Mouse (Mus musculus) urinary bladder, postnatal 36 days (tissue): ENCODE measurements around the gene Aph1c.
"Not testable (repeated sequence)": the region's sequence is repeated elsewhere in the genome, so short reads cannot be mapped to it uniquely, and the experiment has no call there.

Experiments
- DNase-seq, 2 experiments: peaks; one replicate each; pipeline ENCODE4 v3.0.0; 2022; ENCODE audit warnings: low spot score in 2 of 2, mixed read lengths in 1 of 2

Aph1c gene

DNA sequence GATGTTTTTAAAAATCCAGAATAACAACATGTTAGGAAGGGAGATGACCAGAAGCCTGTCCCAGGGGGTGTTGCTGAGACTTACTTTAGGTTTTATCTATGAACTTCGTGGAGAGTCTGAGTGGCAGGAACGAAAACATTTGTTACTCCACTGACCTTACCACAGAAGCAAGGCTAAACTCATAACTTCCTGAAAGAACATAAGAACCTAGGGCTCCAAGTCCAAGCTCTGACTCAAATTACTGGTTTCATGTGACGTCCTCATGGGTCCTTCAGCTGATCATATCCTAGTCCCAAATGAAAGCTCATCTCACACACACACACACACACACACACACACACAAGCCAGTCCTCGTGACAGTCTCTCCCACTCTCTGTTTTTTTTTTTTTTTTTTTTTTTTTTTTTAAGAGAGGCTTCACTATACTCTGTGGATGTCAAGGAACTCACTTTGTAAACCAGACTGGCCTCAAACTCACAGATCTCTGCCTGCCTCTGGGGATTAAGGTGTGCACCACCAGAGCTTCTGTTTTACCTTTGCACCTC is 2.1 kb downstream of the Aph1c start:
- no peak for DNase-seq

DNA sequence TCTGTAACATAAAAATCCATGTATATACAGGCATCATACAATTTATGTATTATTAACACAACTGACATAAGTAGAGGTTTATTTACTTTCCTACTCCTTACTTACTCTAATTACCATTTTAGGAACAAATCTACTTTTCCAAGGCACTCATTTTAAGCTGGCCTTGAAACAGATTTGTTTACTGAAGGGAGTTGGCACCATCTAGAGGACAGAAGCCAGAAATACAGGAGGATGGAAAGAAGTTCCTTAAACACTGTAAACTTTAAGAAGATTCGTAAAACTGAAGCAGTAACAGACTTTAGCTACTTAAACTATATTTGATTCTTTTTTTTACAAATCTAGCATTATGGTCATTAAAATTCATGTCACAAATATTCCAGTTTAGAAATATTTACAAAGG is 8.5 kb downstream of the Aph1c start:
- no peak for DNase-seq

GRCm38 (mm10) chr9:66822255-66822654 is 12.3 kb downstream of the Aph1c start:
- not testable (repeated sequence) for DNase-seq

GRCm38 (mm10) chr9:66820996-66821395 is 13.5 kb downstream of the Aph1c start:
- DNase-seq = no peak

DNA sequence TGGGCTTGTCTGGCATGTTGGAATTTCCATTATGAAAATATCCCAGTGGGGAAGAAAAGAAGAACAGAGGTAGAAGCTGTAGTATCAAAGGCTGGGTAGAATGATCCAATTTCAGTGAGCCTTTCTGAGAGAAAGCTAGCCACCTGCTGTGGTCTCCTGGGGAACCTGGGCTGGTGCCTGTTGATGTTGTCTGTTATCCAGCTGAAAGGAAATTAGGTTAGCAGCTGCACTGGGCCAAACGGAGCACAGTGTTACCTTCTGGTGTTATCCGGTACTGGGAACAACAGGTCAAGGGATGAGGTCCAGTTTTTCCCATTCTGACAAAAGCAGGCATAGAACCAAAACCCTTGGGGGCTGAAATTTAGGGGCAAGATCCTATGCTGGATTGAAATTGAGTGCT is 21.1 kb downstream of the Aph1c start:
- no peak for DNase-seq

GRCm38 (mm10) chr9:66805951-66806350 is 28.6 kb downstream of the Aph1c start:
- not testable (repeated sequence) for DNase-seq

DNA sequence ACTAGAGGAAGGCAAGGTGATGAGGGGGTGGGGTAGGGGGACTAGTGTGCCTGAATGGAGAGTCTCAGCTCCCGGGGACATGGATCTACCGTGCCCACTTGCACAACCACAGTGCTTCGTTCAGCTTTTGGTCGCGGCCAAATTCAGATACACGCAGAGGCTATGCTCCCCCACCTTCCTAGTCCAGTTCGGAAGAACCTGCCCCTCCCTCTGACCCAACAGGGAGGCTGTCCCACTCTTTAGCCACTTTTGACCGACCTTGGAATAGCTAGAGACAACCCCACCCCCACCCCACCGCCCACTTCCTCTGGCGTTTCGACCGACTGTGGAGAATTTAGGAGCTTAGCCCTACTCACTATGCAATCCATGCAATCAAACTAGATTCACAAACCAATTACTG is 32.6 kb downstream of the Aph1c start:
- DNase-seq = no peak

DNA sequence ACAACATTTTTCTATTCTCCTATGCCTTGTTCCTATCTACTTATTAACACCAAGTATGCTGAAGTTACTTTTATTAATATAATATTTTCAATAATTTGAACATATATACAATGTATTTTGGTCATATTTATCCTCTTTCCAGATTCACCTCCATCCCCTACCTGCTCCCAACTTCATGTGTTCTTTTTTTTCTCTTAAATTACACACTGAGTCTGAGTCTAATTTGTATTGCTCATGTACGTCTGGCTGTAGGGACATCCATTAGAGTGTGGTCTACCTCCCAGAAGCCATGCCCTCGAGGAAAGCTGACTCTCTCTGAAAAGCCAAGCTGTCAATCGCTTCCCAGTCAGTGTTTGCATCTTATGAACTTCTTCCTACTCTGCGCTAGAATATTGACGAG is 37.8 kb downstream of the Aph1c start, which contains the start of gene Gm10647:
Gene Gm10647 (plus strand): TSS at position 301 of the 400 bp plus-strand sequence.
- no peak for DNase-seq

DNA sequence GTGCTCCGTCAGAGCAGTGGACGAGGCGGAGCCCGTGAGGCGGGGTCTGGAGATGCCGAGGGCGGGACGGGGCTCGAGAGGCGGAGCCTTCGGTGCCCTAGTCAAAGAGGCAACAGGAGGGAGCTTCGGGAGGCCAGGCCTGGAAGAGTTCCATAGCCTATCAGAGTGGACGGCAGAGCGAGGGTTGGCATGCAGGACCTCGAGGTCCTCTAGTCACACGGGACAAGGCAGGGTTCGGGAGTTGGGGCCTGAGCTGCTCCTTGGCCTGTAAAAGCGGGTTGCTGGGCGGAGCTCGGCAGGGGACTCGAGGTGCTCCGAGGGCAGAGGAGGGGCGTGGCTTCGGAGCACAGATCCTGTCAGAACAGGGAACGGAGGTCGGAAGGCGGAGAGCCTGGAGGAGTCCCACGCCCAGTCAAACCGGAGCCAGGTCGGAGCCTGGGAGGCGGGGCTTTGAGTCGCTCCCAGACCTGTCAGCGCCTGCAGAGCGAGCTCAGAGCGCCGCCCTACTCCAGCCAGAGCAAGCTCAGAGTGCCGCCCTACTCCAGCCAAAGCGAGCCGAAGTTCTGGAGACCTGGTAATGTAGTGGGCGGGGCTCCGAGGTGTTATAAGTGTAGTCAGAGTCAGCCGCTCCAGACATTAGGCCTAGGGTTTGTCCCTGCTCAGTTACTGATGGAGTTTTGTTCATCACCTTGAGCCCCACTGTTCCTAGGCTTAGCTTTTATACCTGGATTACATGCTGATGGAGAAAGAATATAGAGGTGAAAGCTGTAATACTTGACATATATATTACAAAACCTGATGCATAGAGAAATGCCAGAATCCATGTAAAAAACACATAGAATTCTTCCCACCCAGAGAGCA is 38.8 kb downstream of the Aph1c start, which contains the start of gene Aph1b:
Gene Aph1b (minus strand): TSS at position 27 of the 861 bp plus-strand sequence.
- peak; percentile 96 for DNase-seq

DNA sequence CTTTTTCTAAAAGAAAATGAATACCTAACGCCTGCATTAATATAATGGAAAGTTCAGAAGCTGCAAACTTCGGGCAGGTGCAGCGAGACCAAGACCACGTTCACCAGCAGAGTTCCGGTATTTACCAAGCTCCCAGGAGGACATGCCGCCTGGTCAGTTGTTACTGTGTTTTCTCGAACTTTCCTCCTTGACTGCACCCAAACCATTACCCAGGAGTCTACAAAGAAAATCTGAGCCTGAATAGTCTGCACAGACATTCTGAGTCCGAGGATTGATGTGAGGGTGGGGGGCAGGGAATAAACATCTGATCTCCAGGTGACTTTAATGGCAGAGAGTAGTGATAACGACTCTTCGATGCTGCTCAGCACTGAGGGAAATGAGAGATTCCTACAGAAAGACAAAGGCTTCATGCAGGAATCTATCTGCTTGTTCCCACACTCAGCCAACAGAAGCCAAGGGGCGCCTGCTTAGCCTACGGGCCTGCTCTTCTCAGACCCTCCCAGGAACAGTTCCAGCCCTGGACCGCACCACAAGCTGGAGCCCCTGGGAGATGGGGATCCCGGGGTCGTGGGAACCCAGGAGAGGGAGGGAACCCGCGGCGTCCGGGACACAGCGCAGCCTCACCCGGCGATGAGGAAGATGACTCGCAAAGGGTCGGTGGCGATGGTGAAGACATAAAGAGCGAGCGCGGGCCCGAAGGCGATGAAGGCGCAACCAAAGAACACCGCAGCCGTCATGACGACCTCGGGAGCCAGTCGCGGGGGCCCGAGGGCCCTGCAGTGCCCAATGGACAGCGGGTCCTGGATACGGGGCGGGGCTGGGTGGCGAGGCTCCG is 39.7 kb downstream of the Aph1c start:
- no peak for DNase-seq

DNA sequence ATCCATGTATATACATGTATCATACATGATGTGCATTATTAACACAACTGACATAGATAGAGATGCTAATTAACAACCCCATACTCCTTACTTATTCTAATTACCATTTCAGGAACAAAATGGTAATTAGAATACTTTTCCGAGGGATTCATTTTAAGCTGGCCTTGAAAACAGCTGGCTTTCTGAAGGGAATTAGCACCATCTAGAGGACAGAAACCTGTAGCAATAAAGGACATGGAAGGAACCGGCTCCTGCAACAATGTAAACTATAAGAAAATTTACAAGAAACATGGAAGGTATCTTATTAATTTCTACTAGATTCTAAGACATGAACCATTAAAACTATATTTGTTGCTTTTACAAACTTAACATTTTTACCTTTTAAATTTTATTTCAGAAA is 46.7 kb downstream of the Aph1c start:
- DNase-seq = no peak

DNA sequence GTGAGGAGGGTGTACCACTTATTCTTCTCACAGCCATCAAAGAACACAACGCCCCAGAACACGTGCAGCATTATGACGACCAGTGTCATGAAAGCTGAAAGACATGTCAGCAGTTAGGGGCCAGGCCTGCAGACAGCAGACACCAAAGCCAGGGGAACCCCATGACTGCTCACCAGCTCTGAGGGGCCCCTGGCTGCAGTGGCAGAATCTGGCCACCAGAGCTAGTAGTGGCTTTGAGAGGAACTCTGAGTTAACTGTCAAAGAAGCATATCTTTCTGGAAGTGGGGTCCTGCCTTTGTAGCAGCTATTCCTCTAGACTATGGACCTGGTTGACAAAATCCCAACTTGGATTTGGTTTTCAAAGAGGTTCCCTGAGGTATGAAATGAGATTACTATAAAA is 50.0 kb downstream of the Aph1c start:
- DNase-seq = not testable (repeated sequence)

DNA sequence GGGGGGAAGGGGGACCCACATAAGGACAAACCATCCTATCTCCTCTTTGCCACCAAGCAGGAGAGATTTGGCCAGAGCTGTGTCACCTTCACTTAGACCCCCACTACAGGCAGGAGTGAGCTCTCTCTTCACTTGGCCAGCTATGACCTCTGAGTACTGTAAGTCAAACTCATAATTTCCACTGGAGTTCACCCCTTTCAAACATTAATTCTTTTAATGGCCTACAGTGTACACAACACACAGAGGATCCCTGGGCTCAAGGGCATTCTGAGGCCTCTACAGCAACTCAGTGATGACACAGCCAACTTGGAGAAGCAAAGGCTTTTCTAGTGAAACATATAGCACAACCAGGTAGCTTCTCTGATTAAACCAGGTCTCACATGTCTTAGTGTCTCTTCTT is 63.8 kb downstream of the Aph1c start:
- no peak for DNase-seq

DNA sequence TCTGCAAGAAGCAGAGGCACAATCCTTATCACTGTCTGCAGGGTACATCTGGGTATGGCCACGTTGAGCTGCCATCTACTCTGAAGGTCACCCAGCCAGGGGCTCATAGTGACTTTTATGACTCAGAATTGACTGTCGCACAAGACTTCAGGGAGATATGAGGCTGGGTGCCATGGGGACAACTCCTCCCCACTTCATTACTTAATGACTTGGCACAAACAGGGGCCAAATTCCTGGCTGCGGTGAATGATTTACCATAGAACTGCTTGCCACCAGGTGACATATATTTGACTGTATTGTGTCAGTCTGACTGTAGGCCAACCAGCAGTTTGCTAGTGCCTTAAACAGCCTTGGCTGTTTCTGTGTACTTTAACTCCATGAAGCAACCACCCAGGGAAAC is 65.3 kb downstream of the Aph1c start:
- DNase-seq = no peak

- DNase-seq = no peak
Observed at GRCm38 (mm10) chr9:66768721-66769120, 65.8 kb downstream of the Aph1c start.
